Mouse (Mus musculus) liver, postnatal 0 days (tissue): ENCODE results near the gene B3galt1. TPM values are rescaled to one million over a fixed set of nuclear protein-coding genes. Genes with fewer than 3 reads are reported as not detected.

Source experiments
- ATAC-seq: fragments of 200-750 bp; cut with Nextera tagmentation; 2 replicates; pipeline ENCODE4 v1.8.0; 2017; ENCODE audit warnings: mild to moderate bottlenecking, moderate library complexity
- DNase-seq: peaks from one replicate; pipeline ENCODE4 v3.0.0-alpha.2; 2016
- H3K27ac ChIP-seq: fragments of 300-500 bp; sonication (generic); 2 replicates; pipeline ENCODE4 v1.5.1; 2014; ENCODE audit warnings: antibody characterized with exemption, moderate library complexity, mild to moderate bottlenecking, low read depth
- H3K27me3 ChIP-seq: fragments of 300-500 bp; sonication (generic); 2 replicates; pipeline ENCODE4 v1.6.1; 2014; ENCODE audit warnings: low read length, control low read depth, mixed read lengths; ENCODE audit not compliant: insufficient read depth
- H3K36me3 ChIP-seq: fragments of 300-500 bp; sonication (generic); replicated peaks from 2 replicates; pipeline ENCODE4 v1.6.1; 2014; ENCODE audit warnings: mild to moderate bottlenecking, control low read depth, low read length, moderate library complexity, mixed read lengths; ENCODE audit not compliant: insufficient read depth
- H3K4me1 ChIP-seq: fragments of 300-500 bp; sonication (generic); 2 replicates; pipeline ENCODE4 v1.6.1; 2014; ENCODE audit warnings: antibody characterized with exemption, mild to moderate bottlenecking, control low read depth; ENCODE audit not compliant: insufficient read depth
- H3K4me2 ChIP-seq: fragments of 300-500 bp; sonication (generic); 2 replicates; pipeline ENCODE4 v1.6.1; 2014; ENCODE audit warnings: low read depth, mild to moderate bottlenecking, low read length, moderate library complexity, mixed read lengths
- H3K4me3 ChIP-seq: fragments of 300-500 bp; sonication (generic); 2 replicates; pipeline ENCODE4 v1.5.1; 2014; ENCODE audit warnings: low read depth, low read length
- H3K9ac ChIP-seq: fragments of 300-500 bp; sonication (generic); replicated peaks from 2 replicates; pipeline ENCODE4 v1.6.1; 2014; ENCODE audit warnings: mild to moderate bottlenecking, moderate library complexity
- H3K9me3 ChIP-seq: fragments of 300-500 bp; sonication (generic); 2 replicates; pipeline ENCODE4 v1.6.1; 2016; ENCODE audit warnings: mild to moderate bottlenecking, control low read depth, low read length, mixed read lengths
- CTCF ChIP-seq: sonication (generic); IDR thresholded peaks from 2 replicates; pipeline ENCODE4 v1.5.1; 2016; ENCODE audit warnings: antibody characterized with exemption, low read depth
- EP300 ChIP-seq: IDR thresholded peaks from 2 replicates; pipeline ENCODE4 v1.6.1; 2016; ENCODE audit warnings: antibody characterized with exemption, low read depth, mild to moderate bottlenecking
- whole genome bisulfite sequencing: fragments of 180-500 bp; shearing (Covaris S2); extraction: QIAGEN DNeasy Blood & Tissue Kit; methylation state at CpG from one replicate; pipeline ENCODE4 v1.1.7; 2014; ENCODE audit not compliant: insufficient replicate concordance; 5-methylcytosine and 5-hydroxymethylcytosine counted together
- microRNA-seq: library from miRNA; unstranded; fragments of <30 nt; microRNA quantifications from one replicate; pipeline ENCODE4, GENCODE M21; 2016
- polyA plus RNA-seq: library from polyadenylated mRNA; unstranded; fragments of >200 nt; fragmentation: Nextera tagmentation; extraction: Ambion mirVana; gene quantifications from 2 replicates; pipeline ENCODE4 v1.2.1, GENCODE M21; 2015

B3galt1 gene
- polyA plus RNA-seq, 1 experiment from 2014 or later, result 2.4 TPM

GRCm38 (mm10) chr2:68171306-68171705, 605.6 kb downstream of the B3galt1 start:
- H3K4me2 ChIP-seq, result no peak overlapping the region
- DNase-seq (peak; percentile 20), ATAC-seq (no peak)
- TF ChIP-seq EP300 (no peak), CTCF (no peak)
- no peaks in the 10 kb centered on the region for H3K27me3 ChIP-seq
- H3K4me3 ChIP-seq, result no peak overlapping the region
- no peaks in the 10 kb centered on the region for H3K9me3 ChIP-seq
- H3K36me3 ChIP-seq, result no peaks in the 10 kb centered on the region
- H3K4me1 ChIP-seq, result no peaks in the 10 kb centered on the region
- WGBS, result 53% methylated on average over 10 of the region's 10 CpGs
- H3K27ac ChIP-seq, result no peak overlapping the region
- no peak overlapping the region for H3K9ac ChIP-seq

Small RNA genes within 50 kb of the gene (microRNA-seq; reads per million reads assigned to microRNA genes)
- gene Mir6335 (not detected), gene Mir7224 (not detected)

Other genes starting within 250 kb of the B3galt1 start
- gene Gm21830, start 152.1 kb upstream of the B3galt1 start, polyA plus RNA-seq, result not detected in 2 replicates
- not detected in 2 replicates for gene Gm26727, start 132.7 kb upstream of the B3galt1 start, polyA plus RNA-seq
- 0.04 TPM in 1 of 2 replicates, not detected in the other for gene Xirp2, start 119.9 kb upstream of the B3galt1 start, polyA plus RNA-seq